8 mouse cellular contexts compared by ENCODE assay signal in the genomic region with DNA sequence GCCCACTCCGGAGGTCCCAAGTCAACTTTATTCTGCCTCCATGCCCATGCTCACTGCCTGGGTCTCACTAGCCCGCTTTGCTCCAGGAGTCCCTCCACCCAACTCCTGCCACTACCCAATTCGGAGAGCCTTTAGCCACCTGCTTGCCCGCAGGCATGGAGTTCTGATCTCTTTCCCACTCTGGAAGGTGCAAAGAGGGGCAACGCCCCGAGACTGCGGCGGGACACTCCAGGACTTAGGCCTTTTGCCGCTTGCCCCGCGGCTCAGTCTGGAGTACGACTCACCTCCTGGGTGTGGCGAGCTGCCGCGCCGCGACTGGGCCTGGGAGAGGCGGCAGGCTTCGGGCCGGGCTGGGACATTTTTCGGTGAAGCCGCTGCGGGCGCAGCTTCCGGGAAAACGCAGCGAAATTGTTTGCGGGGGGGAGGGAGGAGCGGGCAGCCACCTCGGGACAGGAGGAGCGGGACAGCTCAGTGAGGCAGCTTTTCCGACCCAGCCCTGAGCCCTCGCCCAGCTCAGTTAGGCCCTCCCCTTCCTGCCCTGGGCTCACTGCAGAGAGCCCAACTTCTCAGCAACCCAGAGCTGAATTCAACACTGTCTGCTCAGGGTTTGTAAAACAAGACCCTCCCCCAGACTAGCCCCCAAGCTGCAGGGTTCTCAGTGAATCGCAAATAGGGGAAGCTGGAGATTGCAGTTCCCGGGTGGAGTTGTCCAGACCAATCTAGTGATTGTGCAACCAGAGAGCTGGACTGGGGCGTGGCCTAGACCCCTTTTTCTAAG. TPM values are rescaled to one million over a fixed set of nuclear protein-coding genes. Genes with fewer than 3 reads are reported as not detected.
DNase-seq lines count a peak whose midpoint lies in the region; ATAC-seq lines count a peak whose summit lies in the region.

Gene Cast (minus strand): TSS at position 659 of the 778 bp plus-strand sequence.

- H3K36me3 ChIP-seq in embryonic facial prominence, embryonic 12.5 days, result no peaks in the 10 kb centered on the region
- H3K36me3 ChIP-seq in heart, embryonic 10.5 days, result no peaks in the 10 kb centered on the region
- no peaks in the 10 kb centered on the region for H3K36me3 ChIP-seq in kidney, embryonic 16.5 days (ENCODE audit: insufficient read depth, low read length)

- peak; percentile 95 for ATAC-seq in embryonic facial prominence, embryonic 12.5 days (ENCODE audit: insufficient number of reproducible peaks, insufficient read depth, low FRiP score, low TSS enrichment)
- peak; percentile 96 for ATAC-seq in kidney, embryonic 16.5 days (ENCODE audit: low FRiP score, low TSS enrichment)

- 1% methylated on average over 36 of the region's 36 CpGs for WGBS in embryonic facial prominence, embryonic 12.5 days
- WGBS in heart, embryonic 10.5 days, result 2% methylated on average over 36 of the region's 36 CpGs
- 3% methylated on average over 34 of the region's 36 CpGs for WGBS in kidney, embryonic 16.5 days

- no peaks in the 10 kb centered on the region for H3K9me3 ChIP-seq in embryonic facial prominence, embryonic 12.5 days
- no peaks in the 10 kb centered on the region for H3K9me3 ChIP-seq in heart, embryonic 10.5 days
- H3K9me3 ChIP-seq in kidney, embryonic 16.5 days (ENCODE audit: low read length), result no peaks in the 10 kb centered on the region

- peak within 1 kb of the TSS; percentile 61 for H3K9ac ChIP-seq in embryonic facial prominence, embryonic 12.5 days
- H3K9ac ChIP-seq in kidney, embryonic 16.5 days (replicated peaks; ENCODE audit: low read length), result peak within 1 kb of the TSS; percentile 87

- no peaks in the 10 kb centered on the region for H3K27me3 ChIP-seq in embryonic facial prominence, embryonic 12.5 days
- no peaks in the 10 kb centered on the region for H3K27me3 ChIP-seq in heart, embryonic 10.5 days (ENCODE audit: insufficient read depth, poor library complexity, severe bottlenecking)
- H3K27me3 ChIP-seq in kidney, embryonic 16.5 days (ENCODE audit: insufficient read depth, low read length), result no peaks in the 10 kb centered on the region

- no peaks in the 10 kb centered on the region for H3K4me1 ChIP-seq in embryonic facial prominence, embryonic 12.5 days
- H3K4me1 ChIP-seq in heart, embryonic 10.5 days, result 0 out of 2 replicates have a peak, but pooled peaks cover 2% of the 10 kb centered on the region
- H3K4me1 ChIP-seq in kidney, embryonic 16.5 days (ENCODE audit: insufficient read depth, low read length), result peaks cover 4% of the 10 kb centered on the region; the same call in 1 of the 2 replicates

- H3K4me2 ChIP-seq in embryonic facial prominence, embryonic 12.5 days (replicated peaks), result peak within 1 kb of the TSS; percentile 85
- peak within 1 kb of the TSS; percentile 95 for H3K4me2 ChIP-seq in kidney, embryonic 16.5 days (replicated peaks; ENCODE audit: low read depth, low read length)

- peak within 1 kb of the TSS; percentile 55; the same call in 1 of the 2 replicates for H3K27ac ChIP-seq in embryonic facial prominence, embryonic 12.5 days
- H3K27ac ChIP-seq in heart, embryonic 10.5 days, result peak within 1 kb of the TSS; percentile 93
- H3K27ac ChIP-seq in kidney, embryonic 16.5 days (ENCODE audit: low read length), result peak within 1 kb of the TSS; percentile 82

- peak; percentile 80 for DNase-seq in CD4-positive, CD25-positive, alpha-beta regulatory T cell, adult 2 months (ENCODE audit: low read depth, low spot score)
- peak; percentile 82 for DNase-seq in adrenal gland, adult 2 months
- DNase-seq in heart, embryonic 10.5 days (ENCODE audit: low spot score), result peak; percentile 77
- peak; percentile 71 for DNase-seq in lung, postnatal 25 days (ENCODE audit: low spot score)
- DNase-seq in ovary, postnatal 36 days (ENCODE audit: low spot score), result peak; percentile 54
- peak; percentile 68 for DNase-seq in urinary bladder, adult 2 months (ENCODE audit: low spot score)

- peak within 1 kb of the TSS; percentile 69 for H3K4me3 ChIP-seq in embryonic facial prominence, embryonic 12.5 days
- peak within 1 kb of the TSS; percentile 84 for H3K4me3 ChIP-seq in heart, embryonic 10.5 days
- peak within 1 kb of the TSS; percentile 86 for H3K4me3 ChIP-seq in kidney, embryonic 16.5 days (ENCODE audit: low read length)

RNA-seq across cellular contexts. Expression of gene Cast, which starts in this region (rescaled TPM):
- 10 to 100 TPM; 78.1 to 85.1 TPM for total RNA-seq in adrenal gland, adult 2 months (2021)
- polyA plus RNA-seq in adrenal gland, adult 2 months (2012; rRNA removed), result 1.8 and 1.9 TPM in 2 replicates
- 23.8 and 28.0 TPM in 2 replicates for polyA plus RNA-seq in embryonic facial prominence, embryonic 12.5 days (2016; fragmentation: Nextera tagmentation; extraction: Ambion mirVana)
- 36.0 and 54.4 TPM in 2 replicates for polyA plus RNA-seq in heart, embryonic 10.5 days (2016; fragmentation: Nextera tagmentation; extraction: Ambion mirVana)
- 32.6 and 34.7 TPM in 2 replicates for polyA plus RNA-seq in kidney, embryonic 16.5 days (2015; fragmentation: Nextera tagmentation; extraction: Ambion mirVana)
- 118 and 120 TPM in 2 replicates for polyA plus RNA-seq in urinary bladder, adult 2 months (2012; rRNA removed)

Comparison
In these comparisons a context has a peak if more than half of its experiments do, and no peak if none do; other contexts are left out.
1. Peak in every context shown above with its lines: DNase-seq, ATAC-seq, H3K4me3 ChIP-seq and H3K27ac ChIP-seq.